Mouse (Mus musculus) cerebellum, adult 9-10 months (tissue): Measurements from ENCODE around the gene Ndufv1.
"Not testable (repeated sequence)": the region's sequence is repeated elsewhere in the genome, so short reads cannot be mapped to it uniquely, and the experiment has no call there.

Experiments used
- DNase-seq: peaks from one replicate; pipeline ENCODE4 v3.0.0; 2022

Gene Ndufv1

GRCm38 (mm10) chr19:4000949-4001525, 11.6 kb downstream of the Ndufv1 start:
- peak; percentile 56 for DNase-seq

GRCm38 (mm10) chr19:4000119-4000900, 12.3 kb downstream of the Ndufv1 start, which contains the start of the genes Nudt8 and Gm49405:
Nudt8 (plus strand) TSS chr19:4000580.
Gm49405 (plus strand) TSS chr19:4000626.
- DNase-seq, result peak; percentile 99

DNA sequence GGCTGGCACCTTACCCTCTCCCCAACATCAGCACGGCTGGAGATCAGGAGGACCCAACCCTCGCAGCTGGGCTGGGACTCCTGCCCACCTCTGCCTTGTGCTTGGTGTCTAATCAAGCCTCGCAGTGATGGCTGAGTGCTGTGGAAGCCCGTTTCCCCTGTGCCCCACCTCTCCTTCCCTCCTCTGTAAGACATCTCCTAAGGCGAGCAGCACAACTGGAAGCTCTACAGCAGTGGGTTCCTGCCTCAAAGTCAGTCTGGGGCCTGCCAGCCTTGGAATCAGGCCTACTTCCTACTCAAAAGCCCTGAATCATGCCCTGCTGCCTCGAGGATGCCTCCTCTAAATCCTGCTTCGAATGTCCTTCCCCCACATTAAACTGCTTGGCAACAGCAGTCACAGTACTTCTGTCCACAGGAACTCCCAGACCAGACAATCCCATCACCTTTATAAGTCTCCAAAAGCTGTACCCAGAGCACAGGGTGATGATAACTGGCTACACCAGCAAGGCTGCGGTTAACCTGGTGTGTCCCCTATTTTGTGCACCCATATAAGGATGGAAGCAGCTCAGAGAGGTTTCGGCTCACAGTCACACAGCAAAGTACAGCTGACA, 13.4 kb downstream of the Ndufv1 start:
- DNase-seq, result peak; percentile 54

DNA sequence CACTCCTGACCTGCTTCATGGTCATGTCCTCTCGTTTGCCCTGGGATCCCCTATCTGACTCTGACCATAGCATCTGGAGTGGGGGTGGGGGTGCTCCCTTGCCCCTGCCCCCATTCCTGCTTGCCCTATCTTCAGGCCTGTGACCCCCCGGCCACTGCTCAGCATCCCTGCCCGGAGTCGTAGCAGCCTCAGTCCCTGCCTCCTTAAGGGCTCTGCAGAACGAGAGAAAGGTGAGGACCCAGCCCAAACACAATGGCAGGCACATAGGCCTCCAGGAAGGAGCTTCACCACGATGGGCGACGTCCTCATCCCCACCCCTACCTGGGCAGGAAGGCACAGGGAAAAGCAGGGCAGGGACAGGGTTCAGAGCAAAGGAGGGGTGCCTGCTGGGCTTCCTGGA, 14.3 kb downstream of the Ndufv1 start:
- DNase-seq, result peak; percentile 35

DNA sequence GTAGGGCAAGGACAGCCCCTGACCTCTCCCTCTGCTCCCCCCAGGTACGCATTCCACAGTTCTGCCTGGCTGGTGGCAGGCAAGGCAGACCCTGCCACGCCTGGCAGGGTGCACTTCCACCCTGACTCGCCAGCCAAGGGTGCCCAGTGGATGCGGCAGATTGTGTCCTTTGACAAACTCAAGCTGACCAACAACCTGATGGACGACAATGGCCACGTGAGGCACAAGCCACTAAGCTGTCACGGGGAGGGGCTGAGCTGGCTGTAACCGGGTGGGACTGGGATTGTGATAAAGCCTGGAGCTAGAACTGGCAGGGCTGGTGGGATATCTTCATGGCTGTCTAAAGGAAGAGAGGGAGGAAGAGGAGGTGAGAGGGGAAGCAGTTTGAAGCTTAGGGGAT, 15.4 kb downstream of the Ndufv1 start:
- no peak for DNase-seq

DNA sequence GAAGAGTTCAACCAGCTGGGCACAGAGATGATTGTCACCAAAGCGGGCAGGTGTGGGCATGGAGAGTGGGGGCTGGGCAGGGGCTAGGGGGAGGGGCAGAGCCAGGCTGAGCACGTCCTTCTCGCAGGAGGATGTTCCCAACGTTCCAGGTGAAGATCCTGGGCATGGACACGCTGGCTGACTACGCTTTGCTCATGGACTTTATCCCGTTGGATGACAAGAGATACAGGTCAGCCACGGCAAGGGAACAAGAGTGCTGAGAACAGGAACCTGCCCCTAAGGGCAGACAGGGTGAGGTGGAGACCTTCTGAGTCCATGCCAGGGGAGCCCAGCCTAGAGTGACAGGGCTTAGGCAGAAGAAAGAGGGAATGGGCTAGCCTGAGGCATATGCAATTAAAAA, 15.9 kb downstream of the Ndufv1 start:
- DNase-seq, result no peak

- DNase-seq, result no peak
These were observed 16.5 kb downstream of the Ndufv1 start for GRCm38 (mm10) chr19:3996106-3996505.

DNA sequence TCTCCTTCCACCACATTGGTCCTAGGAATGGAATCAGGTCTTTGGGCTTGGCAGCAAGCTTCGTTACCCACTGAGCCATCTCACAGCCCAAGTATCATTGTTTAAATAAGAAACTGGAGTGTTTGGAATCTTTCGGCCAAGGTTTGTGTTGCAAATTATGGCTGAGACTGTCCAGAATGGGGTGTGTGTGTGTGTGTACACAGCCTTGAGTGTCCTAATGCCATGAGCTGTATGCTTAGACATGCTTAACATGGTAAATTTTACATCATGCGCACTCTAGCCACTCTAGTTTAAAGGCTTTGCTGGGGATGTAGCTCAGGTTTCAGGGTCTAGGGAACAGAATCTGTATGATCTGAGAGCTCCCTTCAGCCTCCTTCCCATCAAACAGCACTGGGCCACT, 17.1 kb downstream of the Ndufv1 start:
- no peak for DNase-seq

GRCm38 (mm10) chr19:3994932-3995331, 17.7 kb downstream of the Ndufv1 start:
- no peak for DNase-seq

- no peak for DNase-seq
These were observed 20.2 kb downstream of the Ndufv1 start, which contains the start of gene Tbx10 for GRCm38 (mm10) chr19:3992416-3992815. Tbx10 (plus strand) TSS chr19:3992752.

- DNase-seq, result no peak
These were observed 20.6 kb downstream of the Ndufv1 start for GRCm38 (mm10) chr19:3991966-3992365.

- DNase-seq, result no peak
These were observed 21.0 kb downstream of the Ndufv1 start for GRCm38 (mm10) chr19:3991562-3991961.

- DNase-seq, result no peak
These were observed 21.8 kb downstream of the Ndufv1 start for GRCm38 (mm10) chr19:3990804-3991203.

- DNase-seq, result no peak
These were observed 23.9 kb downstream of the Ndufv1 start for GRCm38 (mm10) chr19:3988750-3989149.

- no peak for DNase-seq
These were observed 24.5 kb downstream of the Ndufv1 start for GRCm38 (mm10) chr19:3988066-3988465.

GRCm38 (mm10) chr19:3986334-3986733, 26.3 kb downstream of the Ndufv1 start, which contains the start of gene Acy3:
Acy3 (plus strand) TSS chr19:3986570.
- no peak for DNase-seq

DNA sequence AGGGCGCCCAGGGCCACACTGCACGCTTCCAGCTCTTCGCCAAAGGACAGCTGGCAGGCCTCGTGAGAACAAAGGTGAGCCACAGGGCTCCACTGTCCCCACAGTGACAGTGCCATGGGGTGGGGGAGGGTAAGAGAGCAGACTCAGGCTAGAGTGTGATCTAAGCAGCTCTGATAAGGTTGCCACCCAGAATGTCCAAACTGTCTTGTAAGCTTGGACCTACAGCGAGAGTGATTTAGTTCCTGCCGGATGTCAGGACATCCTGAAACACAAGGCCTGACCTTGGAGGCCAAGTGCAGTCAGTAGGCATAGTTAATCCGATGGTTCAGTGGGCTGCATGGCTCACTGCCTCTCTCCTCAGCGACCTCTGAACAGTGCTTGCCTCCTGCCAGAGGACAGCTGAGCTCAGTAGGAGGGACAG, 27.3 kb downstream of the Ndufv1 start:
- DNase-seq, result no peak

DNA sequence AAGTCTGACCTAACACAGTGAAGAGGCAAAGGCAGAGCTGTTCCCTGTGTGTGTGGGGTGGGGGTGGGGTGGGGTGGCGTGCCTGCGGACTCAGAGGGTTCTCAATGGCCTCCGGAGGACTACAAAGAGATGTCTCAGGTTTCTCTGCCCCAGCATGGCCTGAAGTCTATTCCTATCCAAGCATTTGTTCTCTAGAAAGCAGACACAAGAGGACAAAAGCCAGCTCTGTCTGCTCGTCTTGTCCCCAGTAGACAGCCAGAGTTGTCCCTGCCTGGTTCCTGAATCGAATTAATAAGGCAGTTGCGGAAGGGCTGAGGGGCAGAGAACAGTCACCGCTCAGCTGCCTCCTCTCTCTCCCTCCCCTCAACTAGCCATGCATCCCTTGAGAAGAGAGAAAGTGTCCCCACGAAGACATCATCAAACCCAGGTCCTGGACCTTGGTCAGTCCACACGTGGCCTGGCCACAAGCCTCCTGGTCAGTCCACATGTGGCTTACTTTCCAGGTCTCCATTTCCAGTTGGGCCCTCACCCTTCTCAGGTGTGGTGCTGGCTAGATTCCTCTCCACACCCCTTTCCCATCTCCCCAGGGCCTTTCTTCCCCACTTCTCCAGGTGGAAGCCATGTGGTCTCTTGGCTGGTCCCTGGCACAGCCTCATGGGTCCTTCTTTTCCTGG, 28.9 kb downstream of the Ndufv1 start:
- no peak for DNase-seq

- DNase-seq, result no peak
These were observed 31.7 kb downstream of the Ndufv1 start for GRCm38 (mm10) chr19:3980917-3981316.

DNA sequence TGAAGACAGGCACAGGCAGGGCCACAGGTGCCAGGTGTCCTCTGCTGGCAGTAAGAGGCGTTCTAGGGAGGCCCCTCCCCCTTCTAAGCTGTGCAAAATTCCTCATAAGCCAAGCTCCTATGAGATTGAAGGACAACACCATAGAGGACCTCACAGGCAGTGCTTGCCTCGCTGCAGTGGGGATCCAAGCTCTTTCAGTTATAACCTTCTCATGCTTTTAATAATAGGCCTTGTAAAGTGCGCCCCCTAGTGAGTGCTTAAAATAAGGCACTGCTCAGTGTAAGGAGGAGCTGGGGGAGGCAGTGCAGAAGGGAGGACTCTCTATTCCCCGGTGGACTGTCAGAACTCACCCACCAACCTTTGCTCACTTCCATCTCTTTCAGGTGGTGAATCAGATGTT, 32.3 kb downstream of the Ndufv1 start:
- DNase-seq, result peak; percentile 91

GRCm38 (mm10) chr19:3975866-3976265, 36.7 kb downstream of the Ndufv1 start:
- DNase-seq, result no peak

DNA sequence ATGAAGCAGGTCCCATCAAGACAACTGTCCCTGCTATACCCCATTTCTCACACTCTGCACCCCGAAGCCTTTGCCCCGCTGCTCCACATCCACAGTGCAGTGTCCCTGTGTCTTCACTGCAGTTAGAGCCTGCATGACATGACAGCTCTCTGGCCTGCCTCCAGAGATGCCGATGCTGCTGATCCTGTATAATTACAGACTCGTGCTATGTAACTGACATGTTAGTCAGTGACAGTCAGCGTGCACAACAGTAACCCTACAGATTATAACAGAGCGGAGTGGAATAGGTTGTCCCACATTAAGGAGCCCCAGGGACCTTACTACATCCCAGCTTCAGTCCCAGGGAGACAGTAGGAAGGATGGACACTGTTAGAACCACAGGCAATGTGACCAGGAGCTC, 38.0 kb downstream of the Ndufv1 start:
- DNase-seq, result not testable (repeated sequence)

DNA sequence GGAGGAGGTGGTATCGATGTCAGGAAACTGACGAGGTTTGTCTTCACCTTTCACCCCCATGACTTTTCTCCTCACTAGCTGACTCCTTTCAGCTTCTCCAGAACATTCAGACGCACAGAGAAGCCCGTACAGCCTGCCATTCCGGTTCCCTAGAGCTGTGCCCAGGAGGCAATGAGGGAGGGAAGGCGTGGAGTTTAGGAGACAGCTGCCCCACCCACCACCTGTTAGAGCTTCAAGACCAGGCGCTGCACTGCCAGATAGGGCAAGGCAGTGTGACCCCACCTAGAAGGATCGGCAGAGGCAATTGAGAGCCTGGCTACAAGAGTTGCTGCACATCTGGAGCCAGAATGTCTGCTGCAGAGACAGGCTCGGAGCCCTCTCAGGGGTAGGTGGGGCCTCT, 40.4 kb downstream of the Ndufv1 start, which contains the start of gene Aldh3b2:
TSS of gene Aldh3b2 (plus strand) at position 100 of the 400 bp plus-strand sequence.
- no peak for DNase-seq
